Mouse (Mus musculus) MEL (cell line): ENCODE results near the gene Uchl4. TPM values are rescaled to one million over a fixed set of nuclear protein-coding genes. Genes with fewer than 3 reads are reported as not detected.

Source experiments
- DNase-seq: peaks from one replicate; pipeline ENCODE4 v3.0.0; 2011; ENCODE audit warnings: low read depth, low spot score
- H3K27ac ChIP-seq: 2 replicates; pipeline ENCODE4 v1.5.1; 2012; ENCODE audit warnings: low read depth, mild to moderate bottlenecking, control low read depth, low read length, moderate library complexity; ENCODE audit not compliant: control insufficient read depth
- H3K27me3 ChIP-seq, 2 experiments: fragments of 150-350 bp in 1 of 2; sonication (generic) in 1 of 2; 2 replicates each; pipeline ENCODE4 v1.6.1; 2012; ENCODE audit warnings: low read length in 2 of 2, mild to moderate bottlenecking in 2 of 2, improper control_type of control experiment in 1 of 2, moderate library complexity in 1 of 2; ENCODE audit not compliant: insufficient read depth in 2 of 2, control insufficient read depth in 1 of 2
- H3K36me3 ChIP-seq, 2 experiments: 2 replicates each; pipeline ENCODE4 v1.6.1; 2012 to 2014; ENCODE audit warnings: low read length in 2 of 2, improper control_type of control experiment in 1 of 2, inconsistent platforms in 1 of 2, mild to moderate bottlenecking in 1 of 2; ENCODE audit not compliant: insufficient read depth in 2 of 2, control insufficient read depth in 1 of 2
- H3K4me1 ChIP-seq, 2 experiments: fragments of 150-350 bp in 1 of 2; sonication (generic) in 1 of 2; 2 replicates each; pipeline ENCODE4 v1.6.1; 2012; ENCODE audit warnings: low read length in 2 of 2, improper control_type of control experiment in 1 of 2, mild to moderate bottlenecking in 1 of 2; ENCODE audit not compliant: insufficient read depth in 2 of 2, control insufficient read depth in 1 of 2
- H3K4me3 ChIP-seq, 2 experiments: fragments of 150-350 bp in 1 of 2; sonication (generic) in 1 of 2; 2 replicates each; pipeline ENCODE4 v1.5.1; 2012; ENCODE audit warnings: low read depth in 2 of 2, low read length in 2 of 2, mild to moderate bottlenecking in 2 of 2, moderate library complexity in 2 of 2, control low read depth in 1 of 2, improper control_type of control experiment in 1 of 2; ENCODE audit not compliant: control insufficient read depth in 1 of 2, insufficient read depth in 1 of 2
- H3K79me2 ChIP-seq: 2 replicates; pipeline ENCODE4 v1.6.1; 2012; ENCODE audit warnings: mild to moderate bottlenecking, low read length, moderate library complexity; ENCODE audit not compliant: control insufficient read depth, poor library complexity, insufficient read depth
- H3K9ac ChIP-seq: 2 replicates; pipeline ENCODE4 v1.6.1; 2012; ENCODE audit warnings: low read depth, mild to moderate bottlenecking, control low read depth, low read length, moderate library complexity; ENCODE audit not compliant: control insufficient read depth, poor library complexity, severe bottlenecking
- H3K9me3 ChIP-seq: fragments of 150-350 bp; sonication (generic); replicated peaks from 2 replicates; pipeline ENCODE4 v1.6.1; 2012; ENCODE audit warnings: mild to moderate bottlenecking, low read length, improper control_type of control experiment, moderate library complexity; ENCODE audit not compliant: insufficient read depth
- CHD1 ChIP-seq: IDR thresholded peaks from 2 replicates; pipeline ENCODE4 v1.6.1; 2012; ENCODE audit warnings: low read depth, mild to moderate bottlenecking, inconsistent platforms, low read length, improper control_type of control experiment
- CHD2 ChIP-seq: IDR thresholded peaks from 2 replicates; pipeline ENCODE4 v1.6.1; 2011; ENCODE audit warnings: low read length, improper control_type of control experiment
- CTCF ChIP-seq, 3 experiments: IDR thresholded peaks in 2 of 3; conservative IDR thresholded peaks in 1 of 3; 2 replicates each; pipeline ENCODE4 v1.5.1; 2011 to 2012; ENCODE audit warnings: low read length in 3 of 3, low read depth in 2 of 3, mild to moderate bottlenecking in 2 of 3, improper control_type of control experiment in 1 of 3, inconsistent platforms in 1 of 3, mixed read lengths in 1 of 3, moderate library complexity in 1 of 3; ENCODE audit not compliant: control insufficient read depth in 1 of 3, insufficient read depth in 1 of 3, poor library complexity in 1 of 3, severe bottlenecking in 1 of 3
- ELF1 ChIP-seq: IDR thresholded peaks from 2 replicates; pipeline ENCODE4 v1.6.1; 2014; ENCODE audit warnings: low read depth, mild to moderate bottlenecking, inconsistent platforms, low read length, improper control_type of control experiment, moderate library complexity
- GABPA ChIP-seq: IDR thresholded peaks from 2 replicates; pipeline ENCODE4 v1.6.1; 2012; ENCODE audit warnings: low read depth, mild to moderate bottlenecking, inconsistent platforms, low read length, improper control_type of control experiment, moderate library complexity
- HCFC1 ChIP-seq: IDR thresholded peaks from 2 replicates; pipeline ENCODE4 v1.6.1; 2012; ENCODE audit warnings: low read depth, mild to moderate bottlenecking, inconsistent platforms, low read length, improper control_type of control experiment, moderate library complexity
- JUND ChIP-seq: IDR thresholded peaks from 2 replicates; pipeline ENCODE4 v1.6.1; 2011; ENCODE audit warnings: low read depth, mild to moderate bottlenecking, improper control_type of control experiment, low read length
- MAZ ChIP-seq: IDR thresholded peaks from 2 replicates; pipeline ENCODE4 v1.6.1; 2012; ENCODE audit warnings: low read depth, mild to moderate bottlenecking, inconsistent platforms, low read length, improper control_type of control experiment
- MXI1 ChIP-seq: IDR thresholded peaks from 2 replicates; pipeline ENCODE4 v1.6.1; 2011; ENCODE audit warnings: mild to moderate bottlenecking, low read depth, low read length, improper control_type of control experiment
- MYB ChIP-seq: IDR thresholded peaks from 2 replicates; pipeline ENCODE4 v1.6.1; 2011; ENCODE audit warnings: mild to moderate bottlenecking, low read depth, low read length, improper control_type of control experiment
- MYC ChIP-seq: IDR thresholded peaks from 2 replicates; pipeline ENCODE4 v1.6.1; 2011; ENCODE audit warnings: low read depth, mild to moderate bottlenecking, low read length, improper control_type of control experiment, moderate library complexity
- NELFE ChIP-seq: IDR thresholded peaks from 2 replicates; pipeline ENCODE4 v1.6.1; 2011; ENCODE audit warnings: low read depth, low read length, improper control_type of control experiment
- NRF1 ChIP-seq: IDR thresholded peaks from 2 replicates; pipeline ENCODE4 v1.6.1; 2014; ENCODE audit warnings: low read depth, mild to moderate bottlenecking, inconsistent platforms, low read length, improper control_type of control experiment, moderate library complexity; ENCODE audit not compliant: poor library complexity, insufficient read depth, severe bottlenecking
- POLR2AphosphoS5 ChIP-seq: IDR thresholded peaks from 2 replicates; pipeline ENCODE4 v1.6.1; 2012; ENCODE audit warnings: low read depth, borderline replicate concordance, mild to moderate bottlenecking, inconsistent platforms, low read length, moderate library complexity, mixed read lengths
- RAD21 ChIP-seq: IDR thresholded peaks from 2 replicates; pipeline ENCODE4 v1.6.1; 2011; ENCODE audit warnings: mild to moderate bottlenecking, low read depth, low read length, improper control_type of control experiment
- RCOR1 ChIP-seq: IDR thresholded peaks from 2 replicates; pipeline ENCODE4 v1.6.1; 2012; ENCODE audit warnings: low read depth, mild to moderate bottlenecking, inconsistent platforms, low read length, improper control_type of control experiment
- SIN3A ChIP-seq: IDR thresholded peaks from 2 replicates; pipeline ENCODE4 v1.6.1; 2012; ENCODE audit warnings: low read length, improper control_type of control experiment, inconsistent platforms
- SMC3 ChIP-seq: IDR thresholded peaks from 2 replicates; pipeline ENCODE4 v1.6.1; 2011; ENCODE audit warnings: low read depth, low read length, improper control_type of control experiment
- TAL1 ChIP-seq: IDR thresholded peaks from 2 replicates; pipeline ENCODE4 v1.6.1; 2012; ENCODE audit warnings: mild to moderate bottlenecking, inconsistent platforms, low read length, moderate library complexity, mixed read lengths
- TBP ChIP-seq: IDR thresholded peaks from 2 replicates; pipeline ENCODE4 v1.8.0; 2011; ENCODE audit warnings: low read depth, low read length, improper control_type of control experiment
- UBTF ChIP-seq: IDR thresholded peaks from 2 replicates; pipeline ENCODE4 v1.6.1; 2012; ENCODE audit warnings: low read depth, mild to moderate bottlenecking, inconsistent platforms, low read length, improper control_type of control experiment, moderate library complexity, borderline replicate concordance; ENCODE audit not compliant: insufficient read depth
- USF2 ChIP-seq, 2 experiments: IDR thresholded peaks; 2 replicates each; pipeline ENCODE4 v1.6.1; 2011 to 2012; ENCODE audit warnings: improper control_type of control experiment in 2 of 2, low read length in 2 of 2, borderline replicate concordance in 1 of 2, inconsistent platforms in 1 of 2, low read depth in 1 of 2, mild to moderate bottlenecking in 1 of 2; ENCODE audit not compliant: insufficient read depth in 1 of 2
- ZMIZ1 ChIP-seq: IDR thresholded peaks from 2 replicates; pipeline ENCODE4 v1.6.1; 2012; ENCODE audit warnings: low read depth, mild to moderate bottlenecking, inconsistent platforms, low read length, improper control_type of control experiment, moderate library complexity
- polyA plus RNA-seq, 2 experiments: library from polyadenylated mRNA; stranded (reverse) in 1 of 2; unstranded in 1 of 2; fragments of >175 nt in 1 of 2; fragments of >200 nt in 1 of 2; gene quantifications; 2 replicates each; pipeline versions ENCODE4 v1.2.1 to v1.2.4; 2012; ENCODE audit warnings: low replicate concordance in 2 of 2, low read depth in 1 of 2; ENCODE audit not compliant: insufficient read length in 2 of 2, insufficient read depth in 1 of 2, missing spikeins in 1 of 2
- total RNA-seq: library from RNA; depleted of rRNA; stranded (reverse); fragments of 300-350 nt; gene quantifications from 2 replicates; pipeline ENCODE4 v1.2.3, GENCODE M21; 2012; rRNA removed

Uchl4 gene
- total RNA-seq (0.27 and 0.42 TPM in 2 replicates), polyA plus RNA-seq (1 to 10 TPM in 1 of 2 experiments, not detected in 1; 7.4 TPM)

DNA sequence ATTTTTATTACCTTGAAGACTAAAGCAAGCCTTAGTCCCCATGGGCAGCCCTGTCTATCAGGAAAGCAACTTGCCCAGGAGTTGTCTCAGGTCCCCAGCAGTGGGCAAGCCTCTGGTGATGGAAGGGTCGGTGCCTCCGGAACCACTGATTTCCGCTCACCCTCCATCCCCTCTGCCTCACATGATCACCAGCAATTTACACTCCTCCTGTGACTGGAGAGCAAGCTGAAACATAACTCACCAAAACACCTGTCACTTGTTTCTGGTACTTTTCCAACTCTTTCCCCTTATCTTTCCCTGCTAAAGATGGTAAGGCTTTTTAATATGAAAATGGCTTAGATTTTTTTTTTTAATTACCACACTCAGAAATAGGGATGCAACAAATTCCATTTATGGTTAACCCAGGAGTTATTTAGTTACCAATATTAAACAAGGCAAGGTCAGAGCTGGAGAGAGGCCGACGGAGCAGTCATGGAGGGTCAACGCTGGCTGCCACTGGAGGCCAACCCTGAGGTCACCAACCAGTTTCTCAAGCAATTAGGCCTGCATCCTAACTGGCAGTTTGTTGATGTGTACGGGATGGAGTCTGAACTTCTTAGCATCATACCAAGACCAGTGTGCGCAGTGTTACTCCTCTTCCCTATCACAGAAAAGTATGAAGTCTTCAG, at the start of gene Uchl4:
Gene Uchl4, plus strand, starts transcription at position 434 of the 668 bp plus-strand sequence.
- Histone ChIP-seq H3K4me3 (no peak within 1 kb of the TSS), H3K27ac (no peak within 1 kb of the TSS), H3K9me3 (no peaks in the 10 kb centered on the region), H3K36me3 (0 out of 4 replicates have a peak, but pooled peaks cover 0 to 1% of the 10 kb centered on the region in 2 experiments), H3K4me1 (no peaks in the 10 kb centered on the region), H3K9ac (no peak within 1 kb of the TSS), H3K79me2 (peaks cover 1% of the 10 kb centered on the region; the same call in 1 of the 2 replicates), H3K27me3 (no peaks in the 10 kb centered on the region)
- TF ChIP-seq TAL1, result no peak
- TF ChIP-seq POLR2AphosphoS5, result no peak
- no peak for TF ChIP-seq CHD1
- TF ChIP-seq MAZ, result no peak
- no peak for TF ChIP-seq USF2 (IDR thresholded peaks at IDR 0.05; ENCODE audit: borderline replicate concordance in 1 of 2, insufficient read depth in 1 of 2, low read depth in 1 of 2, low read length in 2 of 2)
- no peak for TF ChIP-seq JUND
- no peak for TF ChIP-seq GABPA
- TF ChIP-seq MYB, result no peak
- TF ChIP-seq CHD2, result no peak
- no peak for TF ChIP-seq CTCF (IDR thresholded peaks at IDR 0.05 in 2 of 3, conservative IDR thresholded peaks at IDR 0.05 in 1 of 3; ENCODE audit: control insufficient read depth in 1 of 3, insufficient read depth in 1 of 3, low read depth in 2 of 3, low read length in 3 of 3, poor library complexity in 1 of 3, severe bottlenecking in 1 of 3)
- no peak for TF ChIP-seq MYC
- no peak for TF ChIP-seq ELF1
- no peak for TF ChIP-seq ZMIZ1
- no peak for TF ChIP-seq MXI1
- TF ChIP-seq SMC3, result no peak
- TF ChIP-seq SIN3A, result no peak
- no peak for TF ChIP-seq RAD21
- no peak for TF ChIP-seq TBP
- no peak for TF ChIP-seq RCOR1
- no peak for DNase-seq

DNA sequence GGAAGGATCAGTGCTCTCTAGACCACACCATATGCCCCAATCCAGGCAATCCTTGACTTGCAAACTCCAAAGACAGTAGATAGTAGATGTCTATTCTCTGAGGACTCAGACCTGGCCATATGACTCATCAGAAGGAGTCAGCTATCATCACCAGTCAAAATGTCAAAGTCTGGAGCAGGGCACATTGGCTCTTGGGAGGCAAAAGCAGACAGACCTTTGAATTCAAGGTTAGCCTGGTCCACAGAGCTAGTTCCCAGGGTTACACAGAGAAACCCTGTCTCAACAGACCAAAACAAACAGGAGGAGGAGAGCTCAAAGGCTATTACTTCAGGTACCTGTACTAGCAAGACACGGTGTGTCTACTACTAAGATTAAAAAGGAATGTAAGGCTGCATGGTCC, 41.1 kb upstream of the Uchl4 start:
- H3K4me3 ChIP-seq, result no peak overlapping the region
- H3K79me2 ChIP-seq, result no peaks in the 10 kb centered on the region
- no peak overlapping the region for H3K9ac ChIP-seq
- H3K27me3 ChIP-seq, result no peaks in the 10 kb centered on the region
- DNase-seq, result no peak
- H3K4me1 ChIP-seq, result no peaks in the 10 kb centered on the region
- H3K27ac ChIP-seq, result no peak overlapping the region
- no peaks in the 10 kb centered on the region for H3K36me3 ChIP-seq
- TF ChIP-seq NELFE, result no peak
- no peak for TF ChIP-seq NRF1
- TF ChIP-seq HCFC1, result no peak
- TF ChIP-seq SMC3, result no peak
- no peak for TF ChIP-seq JUND
- TF ChIP-seq ELF1, result no peak
- no peak for TF ChIP-seq UBTF
- no peaks in the 10 kb centered on the region for H3K9me3 ChIP-seq
